Mouse (Mus musculus) heart, embryonic 16.5 days (tissue): ENCODE measurements around the gene Krt36. TPM values are rescaled to one million over a fixed set of nuclear protein-coding genes. Genes with fewer than 3 reads are reported as not detected.
A peak's percentile ranks its signal among the peaks of the same experiment; 100 is the strongest.

Experiments used
- ATAC-seq: fragments of 200-750 bp; cut with Nextera tagmentation; replicated peaks from 2 replicates; pipeline ENCODE4 v1.8.0; 2017; ENCODE audit warnings: moderate number of reproducible peaks; ENCODE audit not compliant: insufficient read depth, low FRiP score; ENCODE audit errors: extremely low read depth
- H3K27ac ChIP-seq: fragments of 300-500 bp; sonication (generic); 2 replicates; pipeline ENCODE4 v1.5.1; 2014; ENCODE audit warnings: mild to moderate bottlenecking, low read length, control low read depth, moderate library complexity
- H3K27me3 ChIP-seq: fragments of 300-500 bp; sonication (generic); 2 replicates; pipeline ENCODE4 v1.6.1; 2014; ENCODE audit warnings: low read length, mixed read lengths; ENCODE audit not compliant: control insufficient read depth, insufficient read depth
- H3K36me3 ChIP-seq: fragments of 300-500 bp; sonication (generic); 2 replicates; pipeline ENCODE4 v1.6.1; 2014; ENCODE audit not compliant: control insufficient read depth, insufficient read depth
- H3K4me1 ChIP-seq: fragments of 300-500 bp; sonication (generic); 2 replicates; pipeline ENCODE4 v1.6.1; 2014; ENCODE audit warnings: low read length, mixed read lengths; ENCODE audit not compliant: control insufficient read depth, insufficient read depth
- H3K4me2 ChIP-seq: fragments of 300-500 bp; sonication (generic); 2 replicates; pipeline ENCODE4 v1.6.1; 2014; ENCODE audit warnings: low read depth, mild to moderate bottlenecking, control low read depth, low read length
- H3K4me3 ChIP-seq: fragments of 300-500 bp; sonication (generic); 2 replicates; pipeline ENCODE4 v1.5.1; 2014; ENCODE audit warnings: mild to moderate bottlenecking, control low read depth, low read length
- H3K9ac ChIP-seq: fragments of 300-500 bp; sonication (generic); 2 replicates; pipeline ENCODE4 v1.6.1; 2014; ENCODE audit warnings: low read length, control low read depth
- H3K9me3 ChIP-seq: fragments of 300-500 bp; sonication (generic); replicated peaks from 2 replicates; pipeline ENCODE4 v1.6.1; 2016; ENCODE audit warnings: low read length; ENCODE audit not compliant: control insufficient read depth
- WGBS: fragments of 180-500 bp; shearing (Covaris S2); extraction: QIAGEN DNeasy Blood & Tissue Kit; methylation state at CpG from one replicate; pipeline ENCODE4 v1.1.7; 2014; 5-methylcytosine and 5-hydroxymethylcytosine counted together
- polyA plus RNA-seq: library from polyadenylated mRNA; unstranded; fragments of >200 nt; fragmentation: Nextera tagmentation; extraction: Ambion mirVana; gene quantifications from 2 replicates; pipeline ENCODE4 v1.2.1, GENCODE M21; 2015

Gene Krt36
- polyA plus RNA-seq, 1 experiment from 2014 or later, result not detected

GRCm38 (mm10) chr11:100100391-100100790 is 5.0 kb downstream of the Krt36 start:
- no peak for ATAC-seq
- WGBS, result 73% methylated on average over 4 of the region's 4 CpGs

GRCm38 (mm10) chr11:100097819-100098218 is 7.6 kb downstream of the Krt36 start:
- Histone ChIP-seq H3K27ac (no peak overlapping the region), H3K9ac (no peak overlapping the region), H3K9me3 (no peaks in the 10 kb centered on the region), H3K27me3 (no peaks in the 10 kb centered on the region), H3K4me3 (no peak overlapping the region), H3K36me3 (no peaks in the 10 kb centered on the region), H3K4me1 (no peaks in the 10 kb centered on the region), H3K4me2 (no peak overlapping the region)
- ATAC-seq, result no peak; the same call in 1 of the 2 replicates
- 65% methylated on average over 9 of the region's 9 CpGs for WGBS

More at GRCm38 (mm10) chr11:100100391-100100790, 5.0 kb downstream of the Krt36 start:
- H3K4me3 ChIP-seq, result no peak overlapping the region
- H3K9ac ChIP-seq, result no peak overlapping the region
- H3K27me3 ChIP-seq, result no peaks in the 10 kb centered on the region
- no peak overlapping the region for H3K27ac ChIP-seq
- no peaks in the 10 kb centered on the region for H3K36me3 ChIP-seq
- no peaks in the 10 kb centered on the region for H3K4me1 ChIP-seq
- H3K9me3 ChIP-seq, result no peaks in the 10 kb centered on the region
- H3K4me2 ChIP-seq, result no peak overlapping the region

DNA sequence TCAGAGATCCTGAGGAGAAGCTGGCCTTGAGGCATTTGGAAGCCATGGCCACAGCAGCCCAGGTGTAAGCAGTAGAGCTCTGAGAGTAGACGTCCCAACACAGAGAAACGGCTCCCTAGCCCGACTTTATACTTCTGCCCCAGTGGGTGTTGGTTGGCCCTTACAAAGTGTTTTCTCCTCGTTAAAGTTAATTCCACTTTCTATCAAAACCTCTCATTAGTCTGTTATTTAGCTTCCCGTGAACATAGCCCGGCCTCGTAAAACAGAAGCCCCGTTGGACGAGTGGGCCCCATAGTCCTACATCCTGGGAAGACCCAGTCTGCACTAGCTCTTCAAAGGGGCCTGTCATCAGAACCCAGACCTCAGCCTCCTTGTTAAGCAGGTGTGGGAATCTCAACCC is 9.3 kb downstream of the Krt36 start, which contains the start of gene Krt35:
Gene Krt35 (minus strand): TSS at position 101 of the 400 bp plus-strand sequence.
- Histone ChIP-seq H3K36me3 (no peaks in the 10 kb centered on the region), H3K9ac (no peak within 1 kb of the TSS), H3K4me2 (no peak within 1 kb of the TSS), H3K4me1 (no peaks in the 10 kb centered on the region), H3K27ac (no peak within 1 kb of the TSS), H3K9me3 (no peaks in the 10 kb centered on the region), H3K4me3 (no peak within 1 kb of the TSS), H3K27me3 (no peaks in the 10 kb centered on the region)
- no peak for ATAC-seq
- 88% methylated on average over 9 of the region's 9 CpGs for WGBS

GRCm38 (mm10) chr11:100088378-100089025 is 16.9 kb downstream of the Krt36 start:
- 58% methylated on average over 7 of the region's 7 CpGs for WGBS
- Histone ChIP-seq H3K4me1 (no peaks in the 10 kb centered on the region), H3K9ac (no peak overlapping the region), H3K36me3 (no peaks in the 10 kb centered on the region), H3K27ac (no peak overlapping the region), H3K4me2 (no peak overlapping the region), H3K27me3 (no peaks in the 10 kb centered on the region), H3K4me3 (no peak overlapping the region), H3K9me3 (no peaks in the 10 kb centered on the region)
- no peak for ATAC-seq

DNA sequence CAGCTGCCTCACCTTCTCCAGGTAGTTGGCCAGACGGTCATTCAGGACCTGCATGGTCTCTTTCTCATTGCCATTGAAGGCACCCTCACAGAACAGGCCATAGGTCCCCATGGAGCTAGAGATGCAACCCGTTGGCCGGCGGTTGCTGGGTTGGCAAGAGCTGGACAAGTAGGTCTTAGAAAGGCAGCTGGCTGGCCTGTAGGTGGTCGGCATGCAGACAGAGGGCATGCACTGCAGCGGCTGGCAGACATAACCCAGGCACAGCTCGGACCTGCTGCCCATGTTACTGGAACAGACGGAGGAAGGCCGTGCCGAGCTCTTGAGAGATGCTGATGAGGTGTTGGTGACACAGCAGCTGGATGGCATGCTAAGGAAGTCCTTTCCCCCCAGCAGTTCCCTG is 17.6 kb downstream of the Krt36 start, which contains the start of gene Krt32:
Gene Krt32 (minus strand): TSS at position 366 of the 400 bp plus-strand sequence.
- H3K27me3 ChIP-seq, result no peaks in the 10 kb centered on the region
- WGBS, result 86% methylated on average over 10 of the region's 10 CpGs

DNA sequence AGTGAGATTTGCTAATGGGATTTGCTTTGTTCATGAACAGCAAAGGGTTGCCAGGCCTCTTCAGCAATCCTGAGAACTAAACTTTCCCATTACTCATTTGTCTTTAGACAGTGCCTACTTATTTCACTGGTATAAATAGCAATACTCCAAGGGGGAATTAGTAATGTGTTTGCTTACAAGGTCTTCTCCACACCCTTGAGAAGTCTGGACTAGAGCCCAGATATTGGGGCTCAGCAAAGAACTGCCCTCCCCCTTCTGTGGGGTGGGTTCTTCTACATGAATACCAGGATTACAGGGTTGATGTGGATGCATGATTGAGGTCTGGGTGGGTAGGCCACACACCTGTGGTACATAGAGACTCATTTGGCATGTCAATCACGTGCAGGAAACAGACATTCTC is 31.6 kb downstream of the Krt36 start:
- no peak overlapping the region for H3K4me3 ChIP-seq
- H3K27ac ChIP-seq, result no peak overlapping the region
- no peaks in the 10 kb centered on the region for H3K27me3 ChIP-seq
- H3K36me3 ChIP-seq, result no peaks in the 10 kb centered on the region
- no peaks in the 10 kb centered on the region for H3K9me3 ChIP-seq
- H3K9ac ChIP-seq, result no peak overlapping the region
- 67% methylated on average over 1 of the region's 1 CpGs for WGBS
- H3K4me2 ChIP-seq, result no peak overlapping the region
- ATAC-seq, result no peak
- no peaks in the 10 kb centered on the region; the same call in 1 of the 2 replicates for H3K4me1 ChIP-seq

More for the DNA sequence above, 17.6 kb downstream of the Krt36 start, which contains the start of gene Krt32:
- Histone ChIP-seq H3K9ac (no peak within 1 kb of the TSS), H3K4me1 (no peaks in the 10 kb centered on the region), H3K9me3 (no peaks in the 10 kb centered on the region), H3K36me3 (no peaks in the 10 kb centered on the region), H3K4me3 (no peak within 1 kb of the TSS), H3K4me2 (no peak within 1 kb of the TSS), H3K27ac (no peak within 1 kb of the TSS)
- no peak for ATAC-seq

- Histone ChIP-seq H3K9me3 (no peaks in the 10 kb centered on the region), H3K4me2 (no peak overlapping the region), H3K27ac (no peak overlapping the region), H3K27me3 (no peaks in the 10 kb centered on the region), H3K4me3 (no peak overlapping the region), H3K4me1 (peaks cover 12% of the 10 kb centered on the region), H3K36me3 (no peaks in the 10 kb centered on the region), H3K9ac (no peak overlapping the region)
- peak; percentile 41; the same call in 1 of the 2 replicates for ATAC-seq
- WGBS, result 61% methylated on average over 17 of the region's 17 CpGs
Measured at GRCm38 (mm10) chr11:100067293-100068036, 38.0 kb downstream of the Krt36 start.

DNA sequence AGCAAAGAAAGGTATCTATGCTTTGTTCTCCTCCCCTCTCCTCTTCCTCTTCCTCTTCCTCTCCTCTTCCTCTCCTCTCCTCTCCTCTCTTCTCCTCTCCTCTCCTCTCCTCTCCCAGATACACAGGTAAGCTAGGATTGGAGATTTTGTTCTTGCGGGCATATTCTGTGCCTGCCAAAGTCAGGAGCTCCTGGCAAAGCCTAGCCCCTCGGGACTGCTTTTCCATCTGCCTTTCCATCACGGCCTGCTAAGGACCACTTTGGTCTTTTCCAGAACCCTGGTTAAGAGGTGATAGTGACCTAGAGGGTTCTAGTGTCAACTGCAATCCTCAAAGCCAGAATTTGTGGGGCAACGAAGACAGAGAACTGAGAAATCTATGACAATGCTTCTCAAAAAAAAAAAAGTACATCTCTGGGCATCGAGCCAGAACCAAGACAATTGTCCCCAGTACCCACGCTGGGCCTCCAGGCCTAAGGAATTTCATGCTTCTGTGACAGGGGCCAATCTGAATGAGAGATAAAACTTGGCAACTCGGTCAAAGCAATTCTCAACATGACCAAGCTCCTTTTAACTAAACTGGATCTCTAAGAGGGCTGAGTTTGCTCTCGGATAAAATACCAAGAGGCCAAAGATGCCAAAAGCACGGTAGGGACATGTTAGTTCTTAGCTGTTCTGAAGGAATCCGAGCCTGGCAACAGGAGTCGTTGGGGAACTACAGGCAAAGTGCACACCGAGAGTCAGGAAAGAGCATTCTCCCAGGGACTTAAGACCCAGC is 39.0 kb downstream of the Krt36 start:
- Histone ChIP-seq H3K36me3 (no peaks in the 10 kb centered on the region), H3K27me3 (no peaks in the 10 kb centered on the region), H3K4me3 (no peak overlapping the region), H3K4me1 (peaks cover 12% of the 10 kb centered on the region), H3K4me2 (no peak overlapping the region), H3K27ac (no peak overlapping the region; the same call in 1 of the 2 replicates), H3K9ac (no peak overlapping the region), H3K9me3 (no peaks in the 10 kb centered on the region)
- WGBS, result 36% methylated on average over 12 of the region's 12 CpGs
- 0 out of 2 replicates have a peak, but pooled peaks have one; percentile 37 for ATAC-seq
